Mouse (Mus musculus) liver, adult 2 months (tissue): Measurements from ENCODE around the gene Sart3.

ENCODE experiments used
- CTCF ChIP-seq: fragments of 200-500 bp; IDR thresholded peaks from 2 replicates; pipeline ENCODE4 v1.5.1; 2011; ENCODE audit warnings: low read depth, low read length, control low read depth
- POLR2A ChIP-seq: fragments of 200-500 bp; IDR thresholded peaks from 2 replicates; pipeline ENCODE4 v1.6.1; 2011; ENCODE audit warnings: low read length, control low read depth; ENCODE audit not compliant: insufficient read depth; ENCODE audit errors: extremely low read depth

GRCm38 (mm10) chr5:113736522-113737164, 35.7 kb downstream of the Sart3 start:
- TF ChIP-seq CTCF (no peak), POLR2A (no peak)
